Mouse (Mus musculus) hindbrain, embryonic 12.5 days (tissue): ENCODE measurements around the gene Dclre1a. TPM values are rescaled to one million over a fixed set of nuclear protein-coding genes. Genes with fewer than 3 reads are reported as not detected.

Source experiments
- ATAC-seq: fragments of 200-750 bp; cut with Nextera tagmentation; 2 replicates; pipeline ENCODE4 v1.8.0; 2017; ENCODE audit warnings: moderate TSS enrichment; ENCODE audit not compliant: low FRiP score
- H3K27ac ChIP-seq: fragments of 300-500 bp; sonication (generic); 2 replicates; pipeline ENCODE4 v1.5.1; 2016; ENCODE audit warnings: mild to moderate bottlenecking
- H3K27me3 ChIP-seq: fragments of 300-500 bp; sonication (generic); 2 replicates; pipeline ENCODE4 v1.6.1; 2016; ENCODE audit warnings: mild to moderate bottlenecking
- H3K36me3 ChIP-seq: fragments of 300-500 bp; sonication (generic); 2 replicates; pipeline ENCODE4 v1.6.1; 2016; ENCODE audit warnings: mild to moderate bottlenecking
- H3K4me1 ChIP-seq: fragments of 300-500 bp; sonication (generic); 2 replicates; pipeline ENCODE4 v1.6.1; 2016
- H3K4me2 ChIP-seq: fragments of 300-500 bp; sonication (generic); replicated peaks from 2 replicates; pipeline ENCODE4 v1.6.1; 2016; ENCODE audit warnings: mild to moderate bottlenecking
- H3K4me3 ChIP-seq: fragments of 300-500 bp; sonication (generic); 2 replicates; pipeline ENCODE4 v1.5.1; 2016; ENCODE audit warnings: mild to moderate bottlenecking
- H3K9ac ChIP-seq: fragments of 300-500 bp; sonication (generic); 2 replicates; pipeline ENCODE4 v1.6.1; 2016; ENCODE audit warnings: mild to moderate bottlenecking, moderate library complexity
- H3K9me3 ChIP-seq: fragments of 300-500 bp; sonication (generic); replicated peaks from 2 replicates; pipeline ENCODE4 v1.6.1; 2016; ENCODE audit warnings: mild to moderate bottlenecking
- WGBS: fragments of 180-500 bp; shearing (Covaris S2); methylation state at CpG from one replicate; pipeline ENCODE4 v1.1.7; 2016; 5-methylcytosine and 5-hydroxymethylcytosine counted together
- polyA plus RNA-seq: library from polyadenylated mRNA; unstranded; fragments of >200 nt; fragmentation: Nextera tagmentation; extraction: Ambion mirVana; gene quantifications from 2 replicates; pipeline ENCODE4 v1.2.1, GENCODE M21; 2016

Gene Dclre1a
- polyA plus RNA-seq, 1 experiment from 2014 or later, result 19.7 TPM

- H3K27me3 ChIP-seq, result no peaks in the 10 kb centered on the region
- H3K4me3 ChIP-seq, result no peak overlapping the region
- peaks cover 11% of the 10 kb centered on the region; the same call in 1 of the 2 replicates for H3K36me3 ChIP-seq
- H3K27ac ChIP-seq, result no peak overlapping the region
- WGBS, result 85% methylated on average over 2 of the region's 2 CpGs
- no peak for ATAC-seq
- peaks cover 3% of the 10 kb centered on the region; the same call in 1 of the 2 replicates for H3K4me1 ChIP-seq
- H3K4me2 ChIP-seq, result no peak overlapping the region
- H3K9me3 ChIP-seq, result no peaks in the 10 kb centered on the region
- no peak overlapping the region for H3K9ac ChIP-seq
Observed at GRCm38 (mm10) chr19:56571234-56571633, 23.2 kb upstream of the Dclre1a start.

- peaks cover 3% of the 10 kb centered on the region; the same call in 1 of the 2 replicates for H3K4me1 ChIP-seq
- WGBS, result 97% methylated on average over 8 of the region's 8 CpGs
- no peak for ATAC-seq
Observed at GRCm38 (mm10) chr19:56570781-56571180, 22.8 kb upstream of the Dclre1a start.

GRCm38 (mm10) chr19:56566940-56567339 lies 18.9 kb upstream of the Dclre1a start:
- no peak overlapping the region for H3K4me2 ChIP-seq
- 0 out of 2 replicates have a peak, but pooled peaks cover 7% of the 10 kb centered on the region for H3K36me3 ChIP-seq
- 80% methylated on average over 6 of the region's 6 CpGs for WGBS
- H3K9me3 ChIP-seq, result no peaks in the 10 kb centered on the region
- H3K4me3 ChIP-seq, result no peak overlapping the region
- ATAC-seq, result no peak
- H3K9ac ChIP-seq, result no peak overlapping the region
- H3K27ac ChIP-seq, result no peak overlapping the region
- H3K27me3 ChIP-seq, result no peaks in the 10 kb centered on the region
- H3K4me1 ChIP-seq, result peaks cover 3% of the 10 kb centered on the region; the same call in 1 of the 2 replicates

More at GRCm38 (mm10) chr19:56570781-56571180, 22.8 kb upstream of the Dclre1a start:
- no peak overlapping the region for H3K4me3 ChIP-seq
- no peaks in the 10 kb centered on the region for H3K27me3 ChIP-seq
- H3K9me3 ChIP-seq, result no peaks in the 10 kb centered on the region
- no peak overlapping the region for H3K27ac ChIP-seq
- 0 out of 2 replicates have a peak, but pooled peaks cover 7% of the 10 kb centered on the region for H3K36me3 ChIP-seq
- no peak overlapping the region for H3K9ac ChIP-seq
- no peak overlapping the region for H3K4me2 ChIP-seq

GRCm38 (mm10) chr19:56566041-56566440 lies 18.0 kb upstream of the Dclre1a start:
- Histone ChIP-seq H3K4me2 (no peak overlapping the region), H3K4me3 (no peak overlapping the region), H3K27ac (no peak overlapping the region), H3K27me3 (no peaks in the 10 kb centered on the region), H3K36me3 (0 out of 2 replicates have a peak, but pooled peaks cover 3% of the 10 kb centered on the region), H3K9ac (no peak overlapping the region), H3K9me3 (no peaks in the 10 kb centered on the region), H3K4me1 (peaks cover 3% of the 10 kb centered on the region; the same call in 1 of the 2 replicates)
- ATAC-seq, result no peak
- 88% methylated on average over 4 of the region's 4 CpGs for WGBS

- no peak overlapping the region for H3K4me3 ChIP-seq
- H3K4me2 ChIP-seq, result no peak overlapping the region
- peaks cover 3% of the 10 kb centered on the region; the same call in 1 of the 2 replicates for H3K4me1 ChIP-seq
- no peaks in the 10 kb centered on the region for H3K27me3 ChIP-seq
- no peak for ATAC-seq
- no peaks in the 10 kb centered on the region for H3K36me3 ChIP-seq
- no peak overlapping the region for H3K27ac ChIP-seq
- H3K9ac ChIP-seq, result no peak overlapping the region
- 75% methylated on average over 6 of the region's 6 CpGs for WGBS
- no peaks in the 10 kb centered on the region for H3K9me3 ChIP-seq
Observed at GRCm38 (mm10) chr19:56565358-56565757, 17.3 kb upstream of the Dclre1a start.

- Histone ChIP-seq H3K4me1 (peaks cover 3% of the 10 kb centered on the region; the same call in 1 of the 2 replicates), H3K27ac (no peak overlapping the region), H3K4me3 (no peak overlapping the region), H3K4me2 (no peak overlapping the region), H3K9ac (no peak overlapping the region), H3K27me3 (no peaks in the 10 kb centered on the region), H3K9me3 (no peaks in the 10 kb centered on the region), H3K36me3 (peaks cover 3% of the 10 kb centered on the region; the same call in 1 of the 2 replicates)
- 93% methylated on average over 3 of the region's 3 CpGs for WGBS
- ATAC-seq, result no peak
Observed at GRCm38 (mm10) chr19:56563469-56563868, 15.4 kb upstream of the Dclre1a start.

- Histone ChIP-seq H3K36me3 (peaks cover 3% of the 10 kb centered on the region; the same call in 1 of the 2 replicates), H3K4me3 (no peak overlapping the region), H3K4me2 (no peak overlapping the region), H3K4me1 (peaks cover 3% of the 10 kb centered on the region; the same call in 1 of the 2 replicates), H3K27me3 (no peaks in the 10 kb centered on the region), H3K9me3 (no peaks in the 10 kb centered on the region), H3K27ac (no peak overlapping the region), H3K9ac (no peak overlapping the region)
- no peak for ATAC-seq
- 93% methylated on average over 9 of the region's 9 CpGs for WGBS
Observed at GRCm38 (mm10) chr19:56562433-56563138, 14.6 kb upstream of the Dclre1a start.

- H3K9me3 ChIP-seq, result no peaks in the 10 kb centered on the region
- no peak overlapping the region for H3K27ac ChIP-seq
- H3K9ac ChIP-seq, result no peak overlapping the region
- WGBS, result 89% methylated on average over 5 of the region's 5 CpGs
- no peak for ATAC-seq
- no peak overlapping the region for H3K4me3 ChIP-seq
- peaks cover 34% of the 10 kb centered on the region for H3K36me3 ChIP-seq
- no peaks in the 10 kb centered on the region for H3K27me3 ChIP-seq
- H3K4me2 ChIP-seq, result no peak overlapping the region
- H3K4me1 ChIP-seq, result no peaks in the 10 kb centered on the region
Observed at GRCm38 (mm10) chr19:56555972-56556371, 8.0 kb upstream of the Dclre1a start.

GRCm38 (mm10) chr19:56553177-56553576 lies 5.2 kb upstream of the Dclre1a start:
- Histone ChIP-seq H3K9ac (no peak overlapping the region), H3K4me2 (no peak overlapping the region), H3K4me1 (peaks cover 14% of the 10 kb centered on the region), H3K9me3 (no peaks in the 10 kb centered on the region), H3K27ac (no peak overlapping the region), H3K4me3 (no peak overlapping the region), H3K27me3 (no peaks in the 10 kb centered on the region), H3K36me3 (peaks cover 31% of the 10 kb centered on the region)
- ATAC-seq, result no peak
- WGBS, result 89% methylated on average over 3 of the region's 3 CpGs

GRCm38 (mm10) chr19:56549033-56549680 lies 1.1 kb upstream of the Dclre1a start:
- WGBS, result 29% methylated on average over 18 of the region's 18 CpGs
- no peak for ATAC-seq
- Histone ChIP-seq H3K4me2 (peak overlapping the region; percentile 77), H3K9me3 (no peaks in the 10 kb centered on the region), H3K4me3 (peak overlapping the region; percentile 95), H3K36me3 (peaks cover 30% of the 10 kb centered on the region), H3K9ac (peak overlapping the region; percentile 95), H3K4me1 (peaks cover 17% of the 10 kb centered on the region), H3K27ac (peak overlapping the region; percentile 98), H3K27me3 (no peaks in the 10 kb centered on the region)

GRCm38 (mm10) chr19:56548230-56549032 lies 409 bp upstream of the Dclre1a start, which contains the start of gene Nhlrc2:
TSS of gene Nhlrc2 (plus strand) at chr19:56548261.
- Histone ChIP-seq H3K4me1 (peaks cover 17% of the 10 kb centered on the region), H3K9ac (peak within 1 kb of the TSS; percentile 95), H3K4me3 (peak within 1 kb of the TSS; percentile 95), H3K4me2 (peak within 1 kb of the TSS; percentile 77), H3K27me3 (no peaks in the 10 kb centered on the region), H3K36me3 (peaks cover 29% of the 10 kb centered on the region), H3K27ac (peak within 1 kb of the TSS; percentile 98), H3K9me3 (no peaks in the 10 kb centered on the region)
- under 1% methylated on average over 69 of the region's 69 CpGs for WGBS
- peak; percentile 93 for ATAC-seq

- no peak for ATAC-seq
- peaks cover 17% of the 10 kb centered on the region for H3K4me1 ChIP-seq
Observed at GRCm38 (mm10) chr19:56546031-56546430, 2.0 kb downstream of the Dclre1a start.

More at GRCm38 (mm10) chr19:56546031-56546430, 2.0 kb downstream of the Dclre1a start:
- Histone ChIP-seq H3K4me2 (no peak overlapping the region), H3K9me3 (no peaks in the 10 kb centered on the region), H3K9ac (no peak overlapping the region), H3K27ac (no peak overlapping the region), H3K4me3 (no peak overlapping the region), H3K27me3 (no peaks in the 10 kb centered on the region), H3K36me3 (peaks cover 21% of the 10 kb centered on the region; the same call in 1 of the 2 replicates)
